Mouse (Mus musculus): ENCODE measurements at regions not wholly inside any gene's neighbourhood (a gene's known extent, or its start where the extent isn't known, plus 50 kb on each side); places are given as distances from the start of the nearest gene placed in this dataset.

GRCm38 (mm10) chr2:160510159-160510558 lies 135.5 kb upstream of the Top1 start:
- Histone ChIP-seq H3K27me3 (ENCODE audit: insufficient read depth, low read length) (no peaks in the 10 kb centered on the region), H3K36me3 (replicated peaks) (no peaks in the 10 kb centered on the region), H3K4me1 (ENCODE audit: insufficient read depth, low read depth, low read length) (no peaks in the 10 kb centered on the region), H3K4me3 (ENCODE audit: low read depth, low read length) (no peak overlapping the region), H3K9me3 (replicated peaks) (peaks cover 71% of the 10 kb centered on the region)
- ATAC-seq (ENCODE audit: extremely low read depth, insufficient number of reproducible peaks, low FRiP score, poor library complexity, severe bottlenecking) (no peak), DNase-seq (ENCODE audit: low spot score) (no peak)
- TF ChIP-seq GATA1 (IDR thresholded peaks at IDR 0.05; ENCODE audit: borderline replicate concordance, low read length) (no peak), CTCF (IDR thresholded peaks at IDR 0.05; ENCODE audit: low read depth, low read length) (no peak), POLR2AphosphoS5 (IDR thresholded peaks at IDR 0.05; ENCODE audit: insufficient replicate concordance, low read depth, low read length) (no peak), GATA2 (IDR thresholded peaks at IDR 0.05; ENCODE audit: borderline replicate concordance, low read depth, low read length) (no peak), TAL1 (conservative IDR thresholded peaks at IDR 0.05; ENCODE audit: low read depth, low read length) (no peak)

- Histone ChIP-seq H3K27me3 (ENCODE audit: insufficient read depth, low read length) (no peaks in the 10 kb centered on the region), H3K4me3 (ENCODE audit: low read depth, low read length) (no peak overlapping the region)
Observed at GRCm38 (mm10) chr2:160510635-160511421, 134.9 kb upstream of the Top1 start.

DNA sequence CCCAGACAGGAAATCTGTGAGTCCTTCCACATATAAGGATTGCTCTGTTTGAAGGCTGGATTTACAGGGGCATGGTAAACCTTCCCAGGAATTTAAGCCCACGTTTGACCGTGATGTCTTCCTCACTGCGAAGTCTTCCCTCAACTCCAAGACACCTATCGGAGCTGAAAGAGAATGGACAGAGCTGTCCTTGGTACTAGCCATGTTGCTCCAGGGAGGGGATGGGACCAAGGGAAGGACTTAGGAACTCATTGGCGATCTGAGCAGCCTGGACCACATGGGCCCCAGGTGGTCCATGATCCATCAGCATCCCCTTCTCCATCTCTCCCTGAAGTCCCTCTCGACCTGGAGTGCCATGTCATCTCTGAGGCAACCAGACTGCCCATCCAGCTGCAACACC lies 130.1 kb upstream of the Top1 start:
- no peak for DNase-seq (ENCODE audit: low spot score)
- H3K36me3 ChIP-seq (replicated peaks) = no peaks in the 10 kb centered on the region
- ATAC-seq (ENCODE audit: extremely low read depth, insufficient number of reproducible peaks, low FRiP score, poor library complexity, severe bottlenecking) = no peak
- H3K9me3 ChIP-seq (replicated peaks) = peaks cover 66% of the 10 kb centered on the region
- TF ChIP-seq CTCF (IDR thresholded peaks at IDR 0.05; ENCODE audit: low read depth, low read length) (no peak), GATA2 (IDR thresholded peaks at IDR 0.05; ENCODE audit: borderline replicate concordance, low read depth, low read length) (no peak), GATA1 (IDR thresholded peaks at IDR 0.05; ENCODE audit: borderline replicate concordance, low read length) (no peak), POLR2AphosphoS5 (IDR thresholded peaks at IDR 0.05; ENCODE audit: insufficient replicate concordance, low read depth, low read length) (no peak), TAL1 (conservative IDR thresholded peaks at IDR 0.05; ENCODE audit: low read depth, low read length) (no peak)
- H3K4me3 ChIP-seq (ENCODE audit: low read depth, low read length) = no peak overlapping the region
- no peaks in the 10 kb centered on the region for H3K27me3 ChIP-seq (ENCODE audit: insufficient read depth, low read length)
- H3K4me1 ChIP-seq (ENCODE audit: insufficient read depth, low read depth, low read length) = no peaks in the 10 kb centered on the region

More at GRCm38 (mm10) chr2:160510635-160511421, 134.9 kb upstream of the Top1 start:
- Histone ChIP-seq H3K9me3 (replicated peaks) (peaks cover 71% of the 10 kb centered on the region), H3K4me1 (ENCODE audit: insufficient read depth, low read depth, low read length) (no peaks in the 10 kb centered on the region), H3K36me3 (replicated peaks) (no peaks in the 10 kb centered on the region)
- TF ChIP-seq GATA2 (IDR thresholded peaks at IDR 0.05; ENCODE audit: borderline replicate concordance, low read depth, low read length) (no peak), TAL1 (conservative IDR thresholded peaks at IDR 0.05; ENCODE audit: low read depth, low read length) (no peak), CTCF (IDR thresholded peaks at IDR 0.05; ENCODE audit: low read depth, low read length) (no peak), GATA1 (IDR thresholded peaks at IDR 0.05; ENCODE audit: borderline replicate concordance, low read length) (no peak), POLR2AphosphoS5 (IDR thresholded peaks at IDR 0.05; ENCODE audit: insufficient replicate concordance, low read depth, low read length) (no peak)
- no peak for DNase-seq (ENCODE audit: low spot score)
- ATAC-seq (ENCODE audit: extremely low read depth, insufficient number of reproducible peaks, low FRiP score, poor library complexity, severe bottlenecking) = no peak

DNA sequence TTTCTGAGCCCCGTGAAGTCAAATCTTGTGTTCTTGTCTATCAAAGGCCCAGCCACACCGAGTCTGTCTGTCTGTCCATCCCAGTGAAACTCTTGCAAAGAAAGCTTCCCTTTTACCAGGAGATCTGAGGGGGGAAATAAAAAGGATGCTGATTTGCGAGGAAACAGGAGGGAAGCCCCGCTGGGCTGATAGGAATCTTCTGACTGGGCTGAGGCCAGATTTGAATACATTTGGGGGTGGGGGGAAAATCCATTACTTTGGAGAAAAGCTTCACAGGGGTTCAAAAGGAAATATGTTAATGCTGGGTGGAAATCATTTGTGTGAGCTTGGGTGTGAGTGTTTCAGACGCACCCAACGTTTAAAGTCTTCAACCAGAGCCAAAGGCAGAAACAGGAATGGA lies 129.2 kb upstream of the Top1 start:
- TF ChIP-seq CTCF (IDR thresholded peaks at IDR 0.05; ENCODE audit: low read depth, low read length) = no peak
- TF ChIP-seq GATA1 (IDR thresholded peaks at IDR 0.05; ENCODE audit: borderline replicate concordance, low read length) = no peak
- no peak for TF ChIP-seq GATA2 (IDR thresholded peaks at IDR 0.05; ENCODE audit: borderline replicate concordance, low read depth, low read length)
- no peak for TF ChIP-seq TAL1 (conservative IDR thresholded peaks at IDR 0.05; ENCODE audit: low read depth, low read length)
- TF ChIP-seq POLR2AphosphoS5 (IDR thresholded peaks at IDR 0.05; ENCODE audit: insufficient replicate concordance, low read depth, low read length) = no peak
- Histone ChIP-seq H3K27me3 (ENCODE audit: insufficient read depth, low read length) (no peaks in the 10 kb centered on the region), H3K9me3 (replicated peaks) (peaks cover 69% of the 10 kb centered on the region), H3K4me3 (ENCODE audit: low read depth, low read length) (no peak overlapping the region), H3K4me1 (ENCODE audit: insufficient read depth, low read depth, low read length) (no peaks in the 10 kb centered on the region), H3K36me3 (replicated peaks) (no peaks in the 10 kb centered on the region)
- ATAC-seq (ENCODE audit: extremely low read depth, insufficient number of reproducible peaks, low FRiP score, poor library complexity, severe bottlenecking) = no peak
- DNase-seq (ENCODE audit: low spot score) = no peak

- Histone ChIP-seq H3K36me3 (replicated peaks) (no peaks in the 10 kb centered on the region), H3K9me3 (replicated peaks) (peaks cover 73% of the 10 kb centered on the region), H3K27me3 (ENCODE audit: insufficient read depth, low read length) (no peaks in the 10 kb centered on the region), H3K4me3 (ENCODE audit: low read depth, low read length) (no peak overlapping the region), H3K4me1 (ENCODE audit: insufficient read depth, low read depth, low read length) (no peaks in the 10 kb centered on the region)
- ATAC-seq (ENCODE audit: extremely low read depth, insufficient number of reproducible peaks, low FRiP score, poor library complexity, severe bottlenecking) (no peak), DNase-seq (ENCODE audit: low spot score) (no peak)
- TF ChIP-seq GATA2 (IDR thresholded peaks at IDR 0.05; ENCODE audit: borderline replicate concordance, low read depth, low read length) (no peak), CTCF (IDR thresholded peaks at IDR 0.05; ENCODE audit: low read depth, low read length) (no peak), POLR2AphosphoS5 (IDR thresholded peaks at IDR 0.05; ENCODE audit: insufficient replicate concordance, low read depth, low read length) (no peak), GATA1 (IDR thresholded peaks at IDR 0.05; ENCODE audit: borderline replicate concordance, low read length) (no peak), TAL1 (conservative IDR thresholded peaks at IDR 0.05; ENCODE audit: low read depth, low read length) (no peak)
Observed at GRCm38 (mm10) chr2:160525301-160526205, 120.1 kb upstream of the Top1 start.
